Mouse (Mus musculus): ENCODE measurements around the gene Srrm3. TPM values are rescaled to one million over a fixed set of nuclear protein-coding genes. Genes with fewer than 3 reads are reported as not detected.

The Srrm3 gene
- total and polyA plus RNA-seq, 2 experiments: not detected

GRCm38 (mm10) chr5:135868653-135869052 lies 62.0 kb downstream of the Srrm3 start:
- Histone ChIP-seq H3K27me3 (ENCODE audit: control insufficient read depth, insufficient read depth, low read length) (peaks cover 19% of the 10 kb centered on the region), H3K4me3 (ENCODE audit: insufficient read depth, low read depth, low read length) (no peak overlapping the region), H3K27ac (replicated peaks; ENCODE audit: insufficient read depth, low read depth, low read length) (no peak overlapping the region), H3K36me3 (ENCODE audit: control insufficient read depth, insufficient read depth, low read length) (no peaks in the 10 kb centered on the region), H3K79me2 (ENCODE audit: control insufficient read depth, insufficient read depth, low read length) (no peaks in the 10 kb centered on the region), H3K4me1 (ENCODE audit: control insufficient read depth, insufficient read depth, low read length) (no peaks in the 10 kb centered on the region), H3K9ac (ENCODE audit: low read depth, low read length) (no peak overlapping the region)
- TF ChIP-seq POLR2A (IDR thresholded peaks at IDR 0.05; ENCODE audit: extremely low read depth, insufficient read depth, low read length) (no peak), CTCF (IDR thresholded peaks at IDR 0.05; ENCODE audit: low read depth, low read length) (no peak)
- no peak for DNase-seq (ENCODE audit: extremely low read depth, low read depth, low spot score)
- 4% methylated on average over 27 of the region's 27 CpGs for WGBS

- TF ChIP-seq POLR2A (IDR thresholded peaks at IDR 0.05; ENCODE audit: extremely low read depth, insufficient read depth, low read length) (no peak), CTCF (IDR thresholded peaks at IDR 0.05; ENCODE audit: low read depth, low read length) (no peak)
- Histone ChIP-seq H3K36me3 (ENCODE audit: control insufficient read depth, insufficient read depth, low read length) (no peaks in the 10 kb centered on the region), H3K4me1 (ENCODE audit: control insufficient read depth, insufficient read depth, low read length) (no peaks in the 10 kb centered on the region), H3K9ac (ENCODE audit: low read depth, low read length) (no peak overlapping the region), H3K79me2 (ENCODE audit: control insufficient read depth, insufficient read depth, low read length) (no peaks in the 10 kb centered on the region), H3K4me3 (ENCODE audit: insufficient read depth, low read depth, low read length) (no peak overlapping the region), H3K27me3 (ENCODE audit: control insufficient read depth, insufficient read depth, low read length) (peaks cover 19% of the 10 kb centered on the region), H3K27ac (replicated peaks; ENCODE audit: insufficient read depth, low read depth, low read length) (no peak overlapping the region)
- 62% methylated on average over 14 of the region's 14 CpGs for WGBS
- DNase-seq (ENCODE audit: extremely low read depth, low read depth, low spot score): no peak
Measured at GRCm38 (mm10) chr5:135869661-135870423, 63.2 kb downstream of the Srrm3 start.

DNA sequence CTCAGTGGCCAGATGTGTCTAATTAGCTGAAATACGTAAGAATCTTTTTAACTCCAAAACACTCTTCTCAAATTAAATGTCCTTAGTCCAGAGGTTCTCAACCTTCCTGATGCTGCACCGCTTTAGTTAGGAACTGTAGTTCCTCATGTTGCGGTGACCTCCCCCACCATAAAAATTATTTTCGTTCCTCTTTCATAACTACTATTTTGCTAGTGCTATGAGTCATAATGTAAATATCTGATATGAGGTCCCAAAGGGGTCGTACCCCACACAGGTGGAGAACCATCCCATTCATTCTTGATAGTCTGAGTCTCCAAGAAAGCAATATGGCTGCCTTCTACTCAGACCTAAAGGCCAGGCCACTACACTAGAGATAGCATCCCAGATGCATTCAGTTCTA lies 63.8 kb downstream of the Srrm3 start:
- WGBS: 81% methylated on average over 5 of the region's 5 CpGs
- Histone ChIP-seq H3K4me1 (ENCODE audit: control insufficient read depth, insufficient read depth, low read length) (no peaks in the 10 kb centered on the region), H3K79me2 (ENCODE audit: control insufficient read depth, insufficient read depth, low read length) (no peaks in the 10 kb centered on the region), H3K36me3 (ENCODE audit: control insufficient read depth, insufficient read depth, low read length) (no peaks in the 10 kb centered on the region), H3K4me3 (ENCODE audit: insufficient read depth, low read depth, low read length) (no peak overlapping the region), H3K27ac (replicated peaks; ENCODE audit: insufficient read depth, low read depth, low read length) (no peak overlapping the region), H3K9ac (ENCODE audit: low read depth, low read length) (no peak overlapping the region), H3K27me3 (ENCODE audit: control insufficient read depth, insufficient read depth, low read length) (peaks cover 19% of the 10 kb centered on the region)
- TF ChIP-seq POLR2A (IDR thresholded peaks at IDR 0.05; ENCODE audit: extremely low read depth, insufficient read depth, low read length) (no peak), CTCF (IDR thresholded peaks at IDR 0.05; ENCODE audit: low read depth, low read length) (no peak)
- no peak for DNase-seq (ENCODE audit: extremely low read depth, low read depth, low spot score)

- no peak overlapping the region for H3K4me3 ChIP-seq (ENCODE audit: insufficient read depth, low read depth, low read length)
- no peaks in the 10 kb centered on the region for H3K79me2 ChIP-seq (ENCODE audit: control insufficient read depth, insufficient read depth, low read length)
- no peak overlapping the region for H3K27ac ChIP-seq (replicated peaks; ENCODE audit: insufficient read depth, low read depth, low read length)
- 37% methylated on average over 16 of the region's 16 CpGs for WGBS
- H3K9ac ChIP-seq (ENCODE audit: low read depth, low read length): no peak overlapping the region
- DNase-seq (ENCODE audit: extremely low read depth, low read depth, low spot score): no peak
- H3K36me3 ChIP-seq (ENCODE audit: control insufficient read depth, insufficient read depth, low read length): no peaks in the 10 kb centered on the region
- no peaks in the 10 kb centered on the region for H3K4me1 ChIP-seq (ENCODE audit: control insufficient read depth, insufficient read depth, low read length)
- TF ChIP-seq POLR2A (IDR thresholded peaks at IDR 0.05; ENCODE audit: extremely low read depth, insufficient read depth, low read length) (no peak), CTCF (IDR thresholded peaks at IDR 0.05; ENCODE audit: low read depth, low read length) (no peak)
- H3K27me3 ChIP-seq (ENCODE audit: control insufficient read depth, insufficient read depth, low read length): peaks cover 13% of the 10 kb centered on the region
Measured at GRCm38 (mm10) chr5:135872996-135873395, 66.3 kb downstream of the Srrm3 start.

- DNase-seq (ENCODE audit: extremely low read depth, low read depth, low spot score): no peak
- Histone ChIP-seq H3K4me3 (ENCODE audit: insufficient read depth, low read depth, low read length) (no peak overlapping the region), H3K79me2 (ENCODE audit: control insufficient read depth, insufficient read depth, low read length) (no peaks in the 10 kb centered on the region), H3K27ac (replicated peaks; ENCODE audit: insufficient read depth, low read depth, low read length) (no peak overlapping the region), H3K4me1 (ENCODE audit: control insufficient read depth, insufficient read depth, low read length) (no peaks in the 10 kb centered on the region), H3K36me3 (ENCODE audit: control insufficient read depth, insufficient read depth, low read length) (no peaks in the 10 kb centered on the region), H3K27me3 (ENCODE audit: control insufficient read depth, insufficient read depth, low read length) (peaks cover 6% of the 10 kb centered on the region), H3K9ac (ENCODE audit: low read depth, low read length) (no peak overlapping the region)
- TF ChIP-seq POLR2A (IDR thresholded peaks at IDR 0.05; ENCODE audit: extremely low read depth, insufficient read depth, low read length) (no peak), CTCF (IDR thresholded peaks at IDR 0.05; ENCODE audit: low read depth, low read length) (no peak)
- 72% methylated on average over 9 of the region's 9 CpGs for WGBS
Measured at GRCm38 (mm10) chr5:135873753-135874152, 67.1 kb downstream of the Srrm3 start.

DNA sequence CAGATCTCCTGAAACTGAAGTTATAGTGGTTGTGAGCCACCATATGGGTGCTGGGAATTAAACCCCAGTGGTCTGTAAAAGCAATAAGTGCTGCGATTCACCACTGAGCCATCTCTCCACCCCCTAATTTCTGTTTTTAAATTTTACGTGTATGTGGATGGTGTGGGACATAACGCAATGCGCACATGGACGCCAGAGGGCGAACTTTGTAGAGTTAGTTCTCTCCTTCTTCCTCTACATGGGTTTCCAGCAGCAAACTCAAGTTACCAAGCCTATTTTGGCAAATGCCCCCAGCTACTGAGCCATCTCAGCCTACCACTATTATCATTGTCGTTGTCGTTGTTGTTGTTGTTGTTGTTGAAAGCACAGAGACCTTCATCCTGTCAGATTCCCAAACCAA lies 70.5 kb downstream of the Srrm3 start:
- peaks cover 3% of the 10 kb centered on the region for H3K4me1 ChIP-seq (ENCODE audit: control insufficient read depth, insufficient read depth, low read length)
- peak overlapping the region; percentile 12; the same call in 1 of the 2 replicates for H3K27ac ChIP-seq (replicated peaks; ENCODE audit: insufficient read depth, low read depth, low read length)
- H3K9ac ChIP-seq (ENCODE audit: low read depth, low read length): no peak overlapping the region
- TF ChIP-seq POLR2A (IDR thresholded peaks at IDR 0.05; ENCODE audit: extremely low read depth, insufficient read depth, low read length) (no peak), CTCF (IDR thresholded peaks at IDR 0.05; ENCODE audit: low read depth, low read length) (peak; percentile 63; the same call in 1 of the 2 replicates)
- H3K79me2 ChIP-seq (ENCODE audit: control insufficient read depth, insufficient read depth, low read length): no peaks in the 10 kb centered on the region
- no peak overlapping the region for H3K4me3 ChIP-seq (ENCODE audit: insufficient read depth, low read depth, low read length)
- WGBS: 20% methylated on average over 8 of the region's 8 CpGs
- peak; percentile 63 for DNase-seq (ENCODE audit: extremely low read depth, low read depth, low spot score)
- H3K27me3 ChIP-seq (ENCODE audit: control insufficient read depth, insufficient read depth, low read length): no peaks in the 10 kb centered on the region
- no peaks in the 10 kb centered on the region for H3K36me3 ChIP-seq (ENCODE audit: control insufficient read depth, insufficient read depth, low read length)
